ENCODE assay signal across 15 mouse cellular contexts in the genomic region with DNA sequence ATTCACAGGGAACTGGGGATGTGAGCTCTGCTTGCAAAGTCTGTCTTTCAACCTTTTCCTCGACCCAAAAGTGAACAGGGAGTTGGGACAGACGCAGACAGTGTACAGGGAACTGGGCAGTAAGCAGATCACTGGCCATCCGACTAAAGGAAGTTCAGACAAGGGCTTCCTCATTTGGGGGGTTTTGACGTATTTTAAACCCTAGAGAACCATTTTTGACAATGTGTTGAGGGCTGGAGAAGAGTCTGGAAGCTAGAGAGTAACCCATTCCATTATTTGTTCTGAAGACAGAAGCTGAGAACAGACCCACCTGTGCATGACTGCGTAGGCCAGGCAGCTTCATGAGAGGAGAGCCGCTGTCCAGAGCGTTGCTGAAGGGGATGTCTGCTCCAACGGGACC. TPM values are rescaled to one million over a fixed set of nuclear protein-coding genes. Genes with fewer than 3 reads are reported as not detected.
DNase-seq lines count a peak whose midpoint lies in the region; ATAC-seq lines count a peak whose summit lies in the region.
"Had no signal": no experiment of that assay in that cellular context is flagged by ENCODE, and none has a peak within 500 bp of the region (broad histone marks: within the 10 kb centered on the region; RNA-seq: fewer than 3 reads in every experiment).

No protein-coding gene starts in this region.

- no peak overlapping the region for H3K4me3 ChIP-seq in heart, embryonic 15.5 days
- no peak overlapping the region for H3K4me3 ChIP-seq in midbrain, embryonic 10.5 days
- H3K4me3 ChIP-seq in midbrain, embryonic 13.5 days (replicated peaks), result no peak overlapping the region
- H3K4me3 ChIP-seq in liver, embryonic 13.5 days (replicated peaks), result no peak overlapping the region
- H3K4me3 ChIP-seq: forebrain, embryonic 13.5 days; midbrain, embryonic 15.5 days had no signal

- H3K27ac ChIP-seq in heart, embryonic 15.5 days, result peak overlapping the region; percentile 91
- H3K27ac ChIP-seq in midbrain, embryonic 10.5 days (replicated peaks), result 0 out of 2 replicates have a peak overlapping the region, but pooled peaks have one; percentile 52
- H3K27ac ChIP-seq in midbrain, embryonic 13.5 days, result no peak overlapping the region
- peak overlapping the region; percentile 95 for H3K27ac ChIP-seq in liver, embryonic 13.5 days
- H3K27ac ChIP-seq: forebrain, embryonic 13.5 days; midbrain, embryonic 15.5 days had no signal

- no peak for DNase-seq in heart, postnatal 4 days
- no peak for DNase-seq in midbrain, embryonic 10.5 days (ENCODE audit: low spot score)
- no peak for DNase-seq in liver, embryonic 13.5 days
- DNase-seq in cerebellum, postnatal 10 days, result no peak
- no peak for DNase-seq in adrenal gland, adult 2 months
- DNase-seq: adrenal gland, adult 8-10 months; cerebellum, adult 8-10 months; embryo, embryonic 11 days had no signal

- no peaks in the 10 kb centered on the region for H3K36me3 ChIP-seq in heart, embryonic 15.5 days
- no peaks in the 10 kb centered on the region for H3K36me3 ChIP-seq in midbrain, embryonic 10.5 days
- no peaks in the 10 kb centered on the region for H3K36me3 ChIP-seq in midbrain, embryonic 13.5 days
- H3K36me3 ChIP-seq in liver, embryonic 13.5 days, result no peaks in the 10 kb centered on the region
- H3K36me3 ChIP-seq: G1E; midbrain, embryonic 15.5 days had no signal

- H3K27me3 ChIP-seq in heart, embryonic 15.5 days, result no peaks in the 10 kb centered on the region
- H3K27me3 ChIP-seq in midbrain, embryonic 10.5 days (ENCODE audit: low read depth, poor library complexity, severe bottlenecking), result no peaks in the 10 kb centered on the region; the same call in 1 of the 2 replicates
- no peaks in the 10 kb centered on the region for H3K27me3 ChIP-seq in midbrain, embryonic 13.5 days
- no peaks in the 10 kb centered on the region for H3K27me3 ChIP-seq in liver, embryonic 13.5 days
- H3K27me3 ChIP-seq: forebrain, embryonic 13.5 days; midbrain, embryonic 15.5 days had no signal

- peaks cover 52% of the 10 kb centered on the region for H3K4me1 ChIP-seq in heart, embryonic 15.5 days (replicated peaks)
- peaks cover 52% of the 10 kb centered on the region for H3K4me1 ChIP-seq in midbrain, embryonic 10.5 days
- peaks cover 36% of the 10 kb centered on the region for H3K4me1 ChIP-seq in midbrain, embryonic 13.5 days (replicated peaks)
- H3K4me1 ChIP-seq in liver, embryonic 13.5 days (replicated peaks), result peaks cover 95% of the 10 kb centered on the region

- 76% methylated on average over 8 of the region's 8 CpGs for WGBS in heart, embryonic 15.5 days
- WGBS in midbrain, embryonic 10.5 days, result 85% methylated on average over 8 of the region's 8 CpGs
- WGBS in midbrain, embryonic 13.5 days, result 85% methylated on average over 8 of the region's 8 CpGs
- 65% methylated on average over 8 of the region's 8 CpGs for WGBS in liver, embryonic 13.5 days (ENCODE audit: insufficient replicate concordance)

- no peak overlapping the region; the same call in 1 of the 2 replicates for H3K9ac ChIP-seq in heart, embryonic 15.5 days
- H3K9ac ChIP-seq in midbrain, embryonic 13.5 days (replicated peaks), result no peak overlapping the region
- H3K9ac ChIP-seq in liver, embryonic 13.5 days, result peak overlapping the region; percentile 71
- H3K9ac ChIP-seq: forebrain, embryonic 13.5 days; midbrain, embryonic 15.5 days had no signal

- no peak for ATAC-seq in heart, embryonic 15.5 days (replicated peaks; ENCODE audit: insufficient number of reproducible peaks, insufficient read depth, low FRiP score, low read depth)
- no peak for ATAC-seq in midbrain, embryonic 13.5 days
- ATAC-seq in liver, embryonic 13.5 days (ENCODE audit: low read depth), result no peak
- ATAC-seq: forebrain, embryonic 13.5 days; midbrain, embryonic 15.5 days had no signal

- no peaks in the 10 kb centered on the region for H3K9me3 ChIP-seq in heart, embryonic 15.5 days (replicated peaks)
- no peaks in the 10 kb centered on the region for H3K9me3 ChIP-seq in midbrain, embryonic 10.5 days (replicated peaks)
- H3K9me3 ChIP-seq in midbrain, embryonic 13.5 days, result no peaks in the 10 kb centered on the region
- no peaks in the 10 kb centered on the region for H3K9me3 ChIP-seq in liver, embryonic 13.5 days (replicated peaks)
- H3K9me3 ChIP-seq: forebrain, embryonic 13.5 days; G1E; midbrain, embryonic 15.5 days had no signal

- no peak overlapping the region for H3K4me2 ChIP-seq in heart, embryonic 15.5 days
- no peak overlapping the region for H3K4me2 ChIP-seq in midbrain, embryonic 13.5 days (replicated peaks)
- peak overlapping the region; percentile 56 for H3K4me2 ChIP-seq in liver, embryonic 13.5 days
- H3K4me2 ChIP-seq: forebrain, embryonic 13.5 days; midbrain, embryonic 15.5 days had no signal

RNA-seq across cellular contexts. Expression of a gene that starts 4.8 kb away (rescaled TPM):
- 36.9 and 45.4 TPM in 2 replicates for polyA plus RNA-seq in heart, embryonic 15.5 days (2015; fragmentation: Nextera tagmentation; extraction: Ambion mirVana)
- total RNA-seq in heart, postnatal 4 days (2021), result 10 to 100 TPM; 27.5 to 36.2 TPM
- 107 and 161 TPM in 2 replicates for polyA plus RNA-seq in midbrain, embryonic 10.5 days (2016; fragmentation: Nextera tagmentation; extraction: Ambion mirVana)
- 109 and 110 TPM in 2 replicates for polyA plus RNA-seq in midbrain, embryonic 13.5 days (2015; fragmentation: Nextera tagmentation; extraction: Ambion mirVana)
- 79.6 and 89.1 TPM in 2 replicates for polyA plus RNA-seq in liver, embryonic 13.5 days (2015; fragmentation: Nextera tagmentation; extraction: Ambion mirVana)
- total RNA-seq in adrenal gland, adult 2 months (2021), result 10 to 100 TPM; 20.3 to 55.2 TPM
- 18.9 and 25.1 TPM in 2 replicates for polyA plus RNA-seq in adrenal gland, adult 2 months (2012; rRNA removed)

RNA-seq across cellular contexts. Expression of a gene that starts 27.4 kb away (rescaled TPM):
- 0.42 TPM in 2 replicates for polyA plus RNA-seq in heart, embryonic 15.5 days (2015; fragmentation: Nextera tagmentation; extraction: Ambion mirVana)
- total RNA-seq in heart, postnatal 4 days (2021), result not detected
- not detected in 2 replicates for polyA plus RNA-seq in midbrain, embryonic 10.5 days (2016; fragmentation: Nextera tagmentation; extraction: Ambion mirVana)
- 0.09 and 0.27 TPM in 2 replicates for polyA plus RNA-seq in midbrain, embryonic 13.5 days (2015; fragmentation: Nextera tagmentation; extraction: Ambion mirVana)
- 0.08 and 0.12 TPM in 2 replicates for polyA plus RNA-seq in liver, embryonic 13.5 days (2015; fragmentation: Nextera tagmentation; extraction: Ambion mirVana)
- not detected for total RNA-seq in adrenal gland, adult 2 months (2021)
- 0.07 and 0.08 TPM in 2 replicates for polyA plus RNA-seq in adrenal gland, adult 2 months (2012; rRNA removed)
- total RNA-seq: G1E; heart, adult 18-20 months; left cerebral cortex, adult 18-20 months had no signal
- polyA plus RNA-seq: G1E had no signal

RNA-seq across cellular contexts. Expression of a gene that starts 46.6 kb away (rescaled TPM):
- polyA plus RNA-seq in heart, embryonic 15.5 days (2015; fragmentation: Nextera tagmentation; extraction: Ambion mirVana), result 23.3 and 32.3 TPM in 2 replicates
- total RNA-seq in heart, postnatal 4 days (2021), result 10 to 100 TPM; 18.7 to 21.9 TPM
- 2.8 and 6.5 TPM in 2 replicates for polyA plus RNA-seq in midbrain, embryonic 10.5 days (2016; fragmentation: Nextera tagmentation; extraction: Ambion mirVana)
- 5.5 and 5.7 TPM in 2 replicates for polyA plus RNA-seq in midbrain, embryonic 13.5 days (2015; fragmentation: Nextera tagmentation; extraction: Ambion mirVana)
- 2.2 and 2.5 TPM in 2 replicates for polyA plus RNA-seq in liver, embryonic 13.5 days (2015; fragmentation: Nextera tagmentation; extraction: Ambion mirVana)
- total RNA-seq in adrenal gland, adult 2 months (2021), result 10 to 100 TPM; 10.1 to 12.4 TPM
- 13.4 and 17.9 TPM in 2 replicates for polyA plus RNA-seq in adrenal gland, adult 2 months (2012; rRNA removed)
- polyA plus RNA-seq: G1E had no signal
